Mouse (Mus musculus) left cerebral cortex, postnatal 4 days (tissue): ENCODE results near the gene Cfap44. TPM values are rescaled to one million over a fixed set of nuclear protein-coding genes. Genes with fewer than 3 reads are reported as not detected.

Experiments
- DNase-seq: peaks from one replicate; pipeline ENCODE4 v3.0.0-alpha.2; 2022
- intact Hi-C: fragments of 180-260 bp; cut with DNase I; formaldehyde crosslinking; loops from one replicate; pipeline ENCODE4 v1.15.1; 2025
- total RNA-seq, 2 experiments: library from RNA; stranded (reverse); gene quantifications; 2 replicates each; pipeline ENCODE4 v1.2.3; 2021

Cfap44 gene
- total RNA-seq, 2 experiments from 2014 or later: 6.9 to 7.3 TPM

DNA sequence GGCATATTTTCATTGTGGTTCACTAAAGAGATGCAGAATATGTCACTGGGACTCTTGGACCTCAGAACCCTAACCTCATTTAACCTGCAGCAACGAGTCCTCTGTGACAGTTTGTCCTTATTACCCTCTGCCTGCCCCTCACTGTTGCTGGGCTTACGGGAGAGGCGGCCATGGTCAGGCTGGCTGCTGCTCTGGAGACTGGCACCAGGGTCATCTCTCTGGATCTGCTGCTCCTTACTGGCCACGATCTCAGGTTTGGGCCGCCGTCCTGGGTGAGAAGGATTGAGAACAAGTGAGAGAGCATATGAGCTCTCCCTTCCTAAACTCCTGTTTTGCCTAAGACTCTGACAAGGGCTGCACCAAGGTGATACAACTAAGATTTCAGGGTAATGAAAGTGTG, 97.6 kb downstream of the Cfap44 start:
- intact Hi-C loops: loop anchor here (5.0 kb wide), 1 partner anchor 65 kb away; the partner anchor contains the start of gene Boc

DNA sequence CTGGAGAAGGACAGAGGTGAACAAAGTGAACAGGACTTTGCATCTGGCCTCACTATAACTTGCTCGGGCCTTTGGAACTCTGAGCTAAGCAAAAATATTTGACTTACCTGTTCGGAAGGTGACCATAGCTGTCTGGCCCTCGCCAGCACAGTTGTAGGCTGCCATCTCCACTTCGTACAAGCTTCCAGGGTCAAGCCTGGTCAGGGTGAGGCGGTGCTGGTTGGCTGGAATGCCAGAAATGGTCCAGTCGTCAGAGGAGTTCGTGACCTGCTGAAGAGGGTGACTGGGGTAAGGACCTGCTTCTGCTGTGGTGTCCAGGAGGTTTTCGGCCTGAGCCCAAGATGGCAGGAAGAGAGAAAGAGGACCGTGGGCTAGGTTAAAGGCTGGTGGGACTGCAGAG, 98.1 kb downstream of the Cfap44 start:
- DNase-seq: no peak
- intact Hi-C loops: loop anchor here (5.0 kb wide), 1 partner anchor 65 kb away; the partner anchor contains the start of gene Boc

More for the DNA sequence above, 97.6 kb downstream of the Cfap44 start:
- DNase-seq: no peak

DNA sequence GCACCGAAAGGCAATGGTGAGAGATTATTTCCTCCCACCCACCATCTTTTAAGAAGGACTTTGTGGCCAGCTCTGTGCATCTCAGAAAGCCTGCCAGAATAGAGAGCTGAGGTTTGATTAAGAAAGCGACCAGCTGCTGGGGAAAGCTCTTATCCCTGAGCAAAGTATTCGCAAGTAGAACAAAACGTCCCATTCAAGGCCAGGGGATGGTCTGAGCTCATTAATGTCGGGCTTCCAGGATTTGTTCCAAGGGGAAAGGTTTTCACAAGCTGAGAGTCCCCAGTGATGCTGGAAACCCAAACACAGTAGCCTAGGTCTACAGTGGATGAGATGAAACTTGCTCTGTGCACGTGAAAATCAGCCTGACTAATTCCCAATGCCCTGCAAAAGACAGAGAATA, 99.3 kb downstream of the Cfap44 start:
- intact Hi-C loops: loop anchor here (5.0 kb wide), 1 partner anchor 63 kb away; the partner anchor contains the start of gene Boc
- no peak for DNase-seq

DNA sequence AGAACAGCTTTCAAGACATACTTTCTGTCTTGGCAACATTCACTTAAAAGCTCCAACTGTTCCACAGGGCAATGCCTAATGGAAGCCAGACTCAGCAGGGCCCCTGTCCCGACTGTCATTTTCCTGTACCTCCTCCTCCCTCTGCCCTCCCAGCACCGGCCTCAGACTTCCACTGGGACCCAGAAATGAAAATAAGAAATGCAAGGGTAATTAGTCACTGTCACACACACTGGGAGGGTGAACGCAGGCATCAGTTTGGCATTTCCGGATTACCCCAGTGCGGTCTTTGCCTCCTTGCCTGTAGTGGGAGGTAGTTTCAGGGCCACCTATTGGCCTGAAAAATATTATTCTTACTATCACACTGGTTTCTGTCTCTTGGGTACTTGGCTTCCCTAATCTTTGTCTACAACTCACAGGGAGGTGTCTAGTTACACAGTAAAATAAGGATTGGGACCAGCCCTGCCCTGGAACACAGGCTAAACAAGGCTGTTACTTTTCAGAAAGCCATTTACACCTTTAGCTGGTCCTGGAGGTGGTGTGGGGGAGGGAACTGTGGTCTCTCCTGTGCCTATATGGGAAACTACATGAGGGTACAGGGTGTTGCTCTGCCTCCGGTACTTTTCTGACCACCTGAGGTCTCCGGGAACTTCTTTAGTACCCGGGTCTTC, 100.0 kb downstream of the Cfap44 start:
- intact Hi-C loops: loop anchor here (5.0 kb wide), 1 partner anchor 63 kb away; the partner anchor contains the start of gene Boc

DNA sequence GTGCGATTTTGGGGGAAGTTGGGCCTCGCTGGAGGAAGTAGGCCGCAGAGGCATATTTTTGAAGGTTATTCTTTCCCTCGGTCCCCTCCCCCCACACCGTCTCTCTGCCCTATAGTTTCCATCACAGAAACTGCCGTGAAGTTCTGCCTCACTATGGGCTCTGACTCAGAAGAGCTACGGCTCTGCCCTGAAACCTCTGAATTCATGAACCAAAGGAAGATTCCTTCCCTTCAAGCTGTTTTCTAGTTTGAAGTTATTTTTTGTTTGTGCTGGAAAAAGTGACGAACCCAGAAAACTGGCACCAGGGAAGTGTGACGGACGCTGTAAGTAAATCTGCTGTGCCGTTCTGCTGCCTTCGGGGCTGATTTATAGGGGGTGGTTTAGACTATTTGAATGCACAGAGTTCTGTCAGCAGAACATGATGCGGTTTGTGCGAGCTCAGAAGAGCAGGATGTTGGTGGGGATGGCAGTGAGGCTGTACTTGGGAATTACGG, 102.4 kb downstream of the Cfap44 start:
- intact Hi-C loops: no loop called here
- no peak for DNase-seq

More for the DNA sequence above, 100.0 kb downstream of the Cfap44 start:
- peak; percentile 76 for DNase-seq

DNA sequence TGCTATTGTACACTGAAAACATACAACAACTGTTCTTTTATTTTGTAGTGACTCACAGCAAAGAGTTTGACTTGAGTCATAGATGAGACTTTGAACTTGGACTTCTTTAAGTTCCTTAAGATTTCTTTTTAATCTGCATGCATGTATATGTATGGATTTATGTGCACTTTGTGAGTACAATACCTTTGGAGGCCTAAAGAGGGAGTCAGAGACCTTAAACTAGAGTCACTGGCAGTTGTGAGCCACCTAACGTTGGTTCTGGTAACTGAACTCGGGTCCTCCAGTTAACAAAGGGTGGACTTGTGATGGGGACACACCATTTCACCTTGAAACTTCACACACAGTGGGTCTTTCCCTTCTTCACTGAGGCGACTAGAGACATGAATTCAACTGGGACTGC, 103.9 kb downstream of the Cfap44 start:
- intact Hi-C loops: no loop called here
- DNase-seq: no peak

DNA sequence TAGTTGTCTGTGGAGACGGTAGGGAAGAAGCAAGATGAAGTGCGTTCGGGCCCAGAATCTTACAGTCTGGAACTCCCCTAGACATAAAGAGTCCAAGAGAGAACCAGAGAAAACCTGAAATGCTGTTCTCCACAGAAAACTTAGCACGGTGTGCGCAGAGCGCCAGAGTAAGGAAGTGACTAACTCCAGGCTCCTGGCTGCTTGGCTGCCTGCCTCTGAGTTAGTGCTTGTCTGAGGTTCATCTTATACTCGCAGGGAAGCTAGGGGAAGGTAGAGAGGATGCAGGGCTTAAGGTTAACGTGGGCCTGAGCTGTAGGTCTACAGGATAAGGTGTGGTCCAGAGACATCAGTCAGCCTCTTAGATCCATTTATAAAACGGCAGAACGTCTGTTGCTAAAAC, 107.2 kb downstream of the Cfap44 start:
- intact Hi-C loops: no loop called here

DNA sequence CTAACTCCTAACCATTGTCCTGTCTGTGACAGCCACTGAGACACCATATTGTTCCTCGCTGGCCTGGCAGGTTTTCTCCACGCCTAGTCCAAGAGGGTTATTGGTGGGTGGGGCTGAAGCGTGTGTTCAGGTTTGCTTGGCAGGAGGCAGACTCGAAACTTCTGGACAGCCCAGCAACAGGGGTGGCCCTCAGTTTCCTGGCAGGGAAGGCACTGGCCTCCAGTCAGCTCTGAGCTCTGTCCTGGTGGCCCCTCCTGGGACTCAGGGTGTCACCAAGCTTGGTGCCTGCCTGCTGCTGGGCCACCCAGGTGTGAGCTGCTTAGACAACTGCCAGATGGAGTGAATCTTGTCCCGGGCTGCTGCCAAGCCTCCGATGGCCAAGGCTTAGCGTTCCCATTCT, 107.7 kb downstream of the Cfap44 start:
- DNase-seq: peak; percentile 88
- intact Hi-C loops: no loop called here

More for the DNA sequence above, 107.2 kb downstream of the Cfap44 start:
- DNase-seq: no peak

DNA sequence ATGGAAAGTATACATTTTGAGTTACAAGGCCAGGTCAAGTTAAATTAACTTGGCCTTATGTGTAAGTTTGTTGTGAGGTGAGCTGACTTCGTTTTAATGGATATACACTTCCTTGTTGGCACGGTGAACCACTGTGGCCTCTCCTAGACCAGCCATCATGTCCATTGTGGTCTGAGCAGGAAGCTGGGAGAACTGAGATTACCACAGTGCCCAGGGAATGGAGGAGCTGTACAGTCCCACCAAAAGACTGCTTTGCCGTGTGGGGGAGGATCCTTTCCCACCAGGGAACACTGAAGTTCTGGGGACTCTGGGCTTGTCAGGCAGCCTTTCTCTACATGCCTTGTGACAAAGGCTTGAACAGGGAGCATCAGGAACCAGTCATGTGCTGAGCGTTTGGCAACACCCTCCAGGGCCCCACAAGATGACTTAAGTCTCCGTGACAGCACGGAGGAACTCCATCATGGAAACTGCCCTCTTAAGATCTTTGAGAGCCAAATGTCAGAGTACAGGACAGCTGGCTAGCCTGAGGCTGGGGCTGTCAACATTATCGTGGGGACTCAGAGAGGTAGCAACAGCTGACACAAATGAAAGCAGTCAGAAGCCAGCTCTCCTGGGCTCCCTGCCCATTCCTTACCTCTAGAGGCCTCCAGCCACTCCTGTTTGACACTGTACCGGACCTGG, 108.4 kb downstream of the Cfap44 start:
- intact Hi-C loops: no loop called here
- peak; percentile 92 for DNase-seq

DNA sequence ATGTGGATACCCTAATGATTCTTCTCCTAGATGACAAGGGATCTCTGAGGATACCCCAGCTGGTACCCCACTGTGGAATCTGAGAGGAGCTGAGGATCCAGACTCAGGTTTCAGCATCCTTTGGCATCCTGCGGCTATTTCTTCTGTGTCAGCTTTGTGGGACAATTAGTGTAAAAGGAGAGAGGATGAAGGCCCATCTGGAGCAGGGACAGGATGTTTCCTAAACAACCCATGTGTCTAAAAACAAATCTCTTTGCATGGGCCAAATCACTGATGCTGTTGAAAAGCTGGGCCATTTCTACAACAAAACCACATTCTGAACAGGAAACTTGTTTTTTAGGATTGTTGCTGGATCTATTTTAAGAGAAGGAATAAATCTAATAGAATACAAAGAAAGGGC, 110.6 kb downstream of the Cfap44 start:
- no peak for DNase-seq
- intact Hi-C loops: no loop called here

DNA sequence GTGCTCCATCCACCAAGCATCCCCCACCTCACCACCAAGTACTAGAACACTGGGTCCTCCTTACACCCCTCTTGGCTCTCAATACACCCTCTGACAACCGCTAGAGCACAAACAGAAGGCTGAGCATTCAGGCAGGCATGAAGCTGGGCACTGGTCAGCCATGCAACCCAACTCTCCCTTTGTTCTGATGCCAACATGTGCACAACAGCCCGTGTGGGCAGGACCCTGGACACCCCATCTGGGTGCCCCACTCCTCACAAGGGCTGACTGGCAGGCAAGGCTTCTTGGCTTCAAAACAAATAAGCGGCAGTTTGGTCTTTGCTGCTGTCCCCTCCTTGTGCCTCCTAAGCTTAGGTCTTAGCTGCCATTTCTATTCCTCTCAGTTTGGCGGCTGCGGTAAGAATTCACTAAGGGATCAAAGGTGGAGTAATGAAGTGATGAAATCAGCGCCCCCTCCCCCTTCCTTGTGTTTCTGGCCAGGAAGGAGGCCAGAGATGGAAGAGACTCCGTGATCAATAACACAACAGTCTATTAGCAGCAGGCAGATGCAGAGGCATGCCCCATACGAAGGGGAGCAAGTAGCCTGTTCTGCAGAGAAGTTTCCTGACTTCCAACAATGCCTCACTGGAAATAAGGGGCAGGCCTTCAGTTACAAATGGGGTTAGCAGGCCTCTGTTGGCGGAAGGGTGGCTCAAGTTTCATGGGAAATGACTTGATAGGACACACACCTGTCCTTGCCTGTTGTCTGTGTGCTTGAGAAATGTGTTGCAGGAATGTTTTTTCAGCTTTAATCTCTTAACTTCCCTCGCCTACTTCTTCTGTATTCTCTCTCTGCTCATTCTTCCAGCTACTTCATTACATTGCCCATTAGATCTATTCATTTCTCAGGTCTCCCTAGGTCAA, 112.7 kb downstream of the Cfap44 start:
- intact Hi-C loops: no loop called here
- DNase-seq: peak; percentile 84

DNA sequence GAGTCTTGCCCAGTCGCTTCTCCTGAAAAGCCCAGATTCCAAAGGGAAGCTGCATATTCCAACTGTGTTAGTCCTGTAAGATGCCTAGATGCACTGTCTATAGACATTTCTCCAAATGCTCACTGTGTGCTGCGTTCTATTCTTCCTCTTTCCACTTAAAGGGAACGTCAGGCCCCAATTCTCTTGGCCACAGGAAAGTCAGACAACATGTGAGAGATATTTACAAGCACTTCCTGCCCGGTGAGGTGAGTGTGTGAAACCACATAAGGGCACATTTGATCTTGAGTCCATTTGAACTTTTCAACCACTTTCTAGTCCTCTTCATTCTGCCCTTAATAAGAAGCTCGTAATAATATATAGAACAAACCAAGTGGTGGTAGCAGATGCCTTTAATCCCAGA, 113.4 kb downstream of the Cfap44 start:
- intact Hi-C loops: no loop called here
- no peak for DNase-seq

DNA sequence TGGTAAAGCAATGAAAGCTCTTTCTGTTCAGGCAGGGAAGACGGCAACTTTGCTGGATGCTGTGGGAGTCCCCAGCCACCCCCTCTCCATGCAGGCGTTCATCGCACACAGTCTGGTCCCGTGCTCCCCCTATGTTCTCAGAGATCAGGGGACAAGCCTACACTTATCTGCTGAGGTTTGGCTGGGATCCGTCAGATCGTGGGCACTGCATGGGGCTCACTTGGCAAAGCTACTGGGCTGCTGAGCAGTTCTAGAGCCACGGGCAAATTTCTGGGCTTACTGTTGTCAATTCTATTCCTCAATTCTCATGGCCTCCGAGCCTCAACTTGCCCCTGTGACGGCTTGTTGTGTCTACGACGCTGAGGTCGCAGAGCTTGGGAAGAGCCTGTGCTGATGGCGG, 114.2 kb downstream of the Cfap44 start:
- DNase-seq: peak; percentile 52
- intact Hi-C loops: no loop called here

DNA sequence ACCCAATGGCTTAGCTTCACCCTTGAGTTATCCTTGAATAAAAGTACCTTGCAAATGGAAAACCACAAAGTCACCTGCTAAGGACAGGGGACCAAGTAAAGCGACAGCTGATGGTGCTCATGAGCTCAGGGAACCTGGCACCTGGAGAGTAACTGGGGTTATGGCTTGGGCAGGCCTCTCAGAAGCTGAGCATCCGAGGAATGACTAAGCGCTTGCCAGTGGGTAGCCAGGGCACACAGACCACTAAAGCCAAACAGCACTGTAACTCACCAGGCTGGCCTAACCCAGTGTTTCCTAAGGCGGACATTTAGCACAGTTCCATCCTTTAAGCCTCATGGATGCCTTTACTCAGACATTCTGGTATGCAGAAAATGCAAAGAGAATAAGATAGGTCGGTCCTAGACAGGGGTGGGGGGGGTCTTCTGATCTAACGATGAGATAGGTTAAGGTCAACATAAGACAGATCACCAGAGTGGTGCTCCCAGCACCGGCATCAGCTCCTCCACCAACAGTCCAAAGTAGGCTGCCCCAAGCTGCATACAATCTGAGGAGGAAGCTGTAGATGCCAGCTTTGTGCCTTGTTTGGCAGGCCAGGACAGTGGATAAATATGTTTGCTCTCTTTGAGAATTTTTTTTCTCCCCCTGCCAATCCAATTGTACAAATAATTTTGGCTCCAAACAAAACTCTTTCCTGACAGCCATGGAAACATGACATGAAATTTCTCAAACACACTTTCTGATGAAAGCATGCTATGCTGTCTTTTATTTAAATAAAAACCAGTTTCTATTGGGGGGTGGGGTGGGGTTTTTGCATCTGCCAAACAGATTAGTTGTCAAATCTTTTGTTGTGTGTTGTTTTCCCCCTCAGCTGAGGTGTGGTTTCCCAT, 115.1 kb downstream of the Cfap44 start:
- no peak for DNase-seq
- intact Hi-C loops: no loop called here

DNA sequence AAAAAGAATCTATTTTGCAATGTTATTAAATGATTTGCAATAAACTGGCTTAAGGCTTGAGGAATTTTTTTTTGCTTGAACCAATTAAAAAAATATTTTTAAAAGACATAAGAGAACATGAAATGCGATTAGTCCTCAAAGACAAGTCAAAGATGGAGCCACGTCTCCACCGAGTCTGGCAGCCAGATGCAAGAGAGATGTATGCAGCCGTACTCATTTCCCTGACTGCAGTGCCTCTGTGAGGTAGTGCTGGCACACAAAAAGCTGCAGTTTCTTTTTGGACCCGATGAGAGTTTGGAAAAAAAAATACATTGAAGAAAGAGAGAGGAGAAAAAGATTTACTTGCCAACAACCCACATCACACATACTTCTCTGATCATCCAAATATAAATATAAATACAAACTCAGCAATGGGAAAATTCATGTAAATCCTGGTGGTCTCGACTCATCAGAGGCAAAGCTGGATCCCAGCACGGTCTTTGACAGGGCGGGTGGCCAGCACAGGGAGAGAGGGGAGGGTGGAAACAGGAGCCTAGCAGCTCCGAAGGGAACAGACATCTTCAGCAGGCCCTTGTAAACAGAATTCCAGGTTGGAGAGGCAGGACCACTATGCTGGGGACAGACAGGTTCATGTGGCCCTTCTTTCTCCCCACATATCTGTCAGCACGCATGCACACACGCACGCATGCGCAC, 116.1 kb downstream of the Cfap44 start:
- intact Hi-C loops: no loop called here
- DNase-seq: peak; percentile 65

DNA sequence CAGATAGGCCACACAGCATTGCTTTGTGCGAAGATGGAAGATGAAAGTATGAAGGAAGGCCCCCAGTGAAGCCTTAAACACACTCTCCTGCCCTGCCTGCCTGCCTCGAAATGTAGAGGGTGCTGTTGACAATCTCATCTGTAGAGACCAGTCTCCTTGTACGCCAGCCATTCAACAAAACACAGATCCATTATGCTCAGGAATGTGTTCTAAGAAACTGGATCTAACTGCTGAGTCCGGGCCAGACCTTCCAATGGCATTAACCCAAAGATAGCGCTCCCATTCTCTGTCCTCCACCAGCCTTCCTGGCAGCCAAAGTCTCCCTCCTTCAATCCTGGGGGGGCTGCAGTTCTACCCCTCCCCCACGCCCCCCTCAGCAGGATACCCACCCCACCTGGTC, 121.9 kb downstream of the Cfap44 start:
- no peak for DNase-seq
- intact Hi-C loops: no loop called here

DNA sequence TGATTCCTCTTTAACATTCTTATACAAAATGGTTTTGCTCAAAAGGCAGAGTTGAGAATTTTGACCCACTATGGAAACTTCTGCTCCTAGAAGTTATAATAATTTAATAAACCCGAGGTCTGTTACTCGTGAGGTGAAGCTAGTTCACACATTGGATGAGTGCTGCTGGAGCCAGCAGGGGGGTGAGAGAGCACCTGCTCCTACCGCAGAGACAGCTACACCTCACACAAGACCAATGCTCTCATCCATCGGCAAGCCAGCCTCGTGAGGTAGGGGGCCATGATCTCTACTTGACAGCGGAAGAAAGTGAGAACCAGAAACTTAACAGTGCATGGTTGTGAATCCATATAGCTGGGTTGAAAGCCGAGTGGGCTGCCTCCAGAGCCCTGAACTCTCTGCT, 129.0 kb downstream of the Cfap44 start:
- intact Hi-C loops: no loop called here
- no peak for DNase-seq

DNA sequence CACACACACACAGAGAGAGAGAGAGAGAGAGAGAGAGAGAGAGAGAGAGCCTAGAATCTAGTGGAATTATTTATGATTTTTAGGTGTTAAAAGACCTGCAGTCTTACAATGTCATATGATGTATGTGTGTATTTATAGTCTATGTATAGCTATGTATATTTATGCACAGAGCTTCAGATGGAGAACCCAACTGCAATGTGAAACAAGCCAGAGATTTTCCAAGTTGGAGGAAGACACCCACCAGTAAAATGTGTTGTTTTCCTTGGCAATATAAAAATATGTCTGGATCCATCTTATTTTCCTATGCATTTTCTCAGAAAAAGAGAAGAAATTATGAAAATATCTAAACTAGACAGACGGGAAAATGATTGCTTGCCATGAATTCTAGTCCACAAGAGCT, 131.4 kb downstream of the Cfap44 start:
- no peak for DNase-seq
- intact Hi-C loops: no loop called here

DNA sequence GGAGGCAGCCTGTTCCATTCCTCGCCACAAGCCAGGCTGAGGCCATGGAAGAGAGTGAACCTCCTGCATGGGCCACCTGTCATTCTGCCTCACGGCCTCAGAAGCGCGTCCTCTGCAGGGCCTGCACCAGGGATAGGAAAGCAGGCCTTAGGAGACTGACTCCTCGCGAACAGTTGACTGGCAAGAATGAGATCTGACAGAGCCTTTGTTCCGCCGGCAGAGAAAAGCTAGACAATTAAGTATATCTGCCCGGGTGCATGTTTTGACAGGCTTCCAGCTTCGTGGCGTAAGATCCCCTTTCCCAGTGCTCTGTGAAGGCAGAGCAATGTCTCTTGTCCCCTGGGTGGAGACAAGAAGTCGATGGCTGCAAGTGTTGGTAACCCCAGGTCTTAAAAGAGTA, 132.1 kb downstream of the Cfap44 start:
- intact Hi-C loops: no loop called here
- DNase-seq: peak; percentile 53
